Mouse (Mus musculus) gastrocnemius, postnatal 25 days (tissue): ENCODE measurements around the gene Lclat1. TPM values are rescaled to one million over a fixed set of nuclear protein-coding genes. Genes with fewer than 3 reads are reported as not detected.
"Not testable (repeated sequence)": the region's sequence is repeated elsewhere in the genome, so short reads cannot be mapped to it uniquely, and the experiment has no call there.

Source experiments
- DNase-seq: peaks from one replicate; pipeline ENCODE4 v3.0.0; 2022
- total RNA-seq, 2 experiments: library from RNA; stranded (reverse); gene quantifications; 1 replicate in 1 of 2; 2 replicates in 1 of 2; pipeline ENCODE4 v1.2.3; 2021

Gene Lclat1
- total RNA-seq, 2 experiments from 2014 or later = 12.6 to 14.9 TPM

DNA sequence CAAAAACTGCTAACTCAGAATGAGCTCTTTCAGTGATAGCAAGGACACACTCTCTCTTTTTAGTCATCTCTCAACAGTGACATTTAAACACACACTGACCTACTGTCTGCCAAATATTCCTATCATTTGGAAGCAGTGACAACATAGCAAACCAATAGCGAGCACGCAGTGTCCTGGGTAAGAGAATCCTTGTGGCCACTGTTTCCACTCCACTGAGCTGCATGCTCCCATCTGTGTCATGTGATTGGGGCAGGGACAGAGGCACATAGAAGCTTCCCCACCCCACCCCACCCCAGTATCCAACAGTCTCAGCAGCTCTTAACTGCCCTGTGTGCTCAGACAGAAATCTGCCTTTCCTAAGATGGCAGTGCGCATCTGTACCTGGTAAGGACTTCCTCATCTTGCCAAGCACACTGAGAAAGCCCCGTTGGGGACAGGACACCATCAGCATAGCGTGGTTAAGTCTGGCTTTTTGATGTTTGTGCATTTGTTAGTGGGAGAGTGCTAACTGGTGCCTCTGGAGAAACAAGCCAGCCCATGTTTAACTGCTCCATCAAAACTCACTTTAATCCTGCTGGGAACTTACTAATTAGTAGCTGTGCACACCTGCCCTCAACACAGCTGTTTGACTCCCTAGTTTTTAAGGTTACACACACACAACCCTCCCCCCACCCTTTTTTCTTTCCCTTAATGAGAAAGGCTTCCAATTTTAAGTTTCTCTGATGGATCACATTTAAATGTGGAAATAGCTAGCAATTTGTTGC is 133.5 kb downstream of the Lclat1 start:
- DNase-seq = no peak

DNA sequence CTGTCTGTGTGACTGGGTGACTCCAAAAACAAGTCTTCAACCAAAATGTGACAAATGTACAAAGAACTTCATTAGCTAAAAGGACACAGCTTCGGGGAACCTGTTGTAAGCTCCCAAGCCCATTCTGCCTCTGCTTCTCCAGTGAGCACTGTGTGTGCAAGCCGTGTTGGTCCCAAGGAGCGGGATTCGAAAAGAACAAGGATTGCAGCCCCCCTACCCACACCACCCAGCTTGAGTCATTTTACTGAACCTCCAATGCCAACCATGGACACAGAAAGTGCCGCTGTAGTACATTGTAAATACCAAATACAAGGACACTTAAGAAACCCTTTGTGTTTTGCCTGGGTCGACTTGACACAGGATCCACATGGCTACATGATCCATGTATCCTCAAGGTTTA is 135.9 kb downstream of the Lclat1 start:
- DNase-seq = no peak

DNA sequence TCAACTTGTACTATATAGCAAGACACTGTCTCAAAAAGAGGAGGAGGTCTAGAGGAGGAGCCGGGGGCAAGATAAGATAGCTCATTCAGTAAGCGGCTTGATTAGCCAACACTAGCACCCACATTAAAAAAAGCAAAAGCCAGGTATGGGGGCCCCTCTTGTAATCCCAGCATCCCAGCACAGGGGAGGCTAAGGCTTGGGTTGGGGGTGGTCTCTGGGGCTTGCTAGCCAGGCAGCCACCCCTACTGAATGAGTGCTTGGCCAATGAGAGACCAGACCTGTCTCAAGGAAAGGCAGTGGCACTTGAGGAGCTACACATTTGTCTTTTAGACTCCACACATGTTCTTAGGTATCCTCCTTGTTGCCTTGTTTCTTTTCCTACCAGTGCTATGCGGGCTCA is 136.8 kb downstream of the Lclat1 start:
- DNase-seq = no peak

DNA sequence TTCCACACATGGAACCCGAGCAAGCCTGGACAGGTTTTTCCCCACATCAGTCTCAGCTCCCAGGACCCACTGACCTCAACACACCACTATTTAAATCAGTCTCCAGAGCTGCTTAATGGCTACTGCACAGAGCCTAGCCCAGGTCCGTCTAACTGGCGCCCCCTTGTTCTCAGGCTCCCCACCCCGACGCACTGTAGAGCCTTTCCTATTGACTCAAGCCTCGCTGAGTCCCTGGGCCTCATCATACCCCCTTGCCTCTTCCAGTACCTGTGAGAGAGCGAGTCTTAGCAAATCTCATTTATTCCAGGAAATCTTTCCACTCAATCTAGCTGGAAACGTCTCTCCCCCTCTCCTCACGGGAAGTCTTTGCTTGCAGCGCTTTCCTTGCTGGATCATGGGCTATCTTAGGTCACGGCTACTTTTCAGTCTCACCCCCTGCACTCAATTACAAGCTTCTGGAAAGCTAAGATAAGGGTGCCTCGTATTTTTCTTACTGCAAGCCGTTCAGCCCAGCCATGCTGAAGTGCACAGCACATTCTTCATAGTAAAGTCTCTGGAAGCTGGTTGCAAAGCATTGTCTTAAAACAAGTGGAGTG is 137.4 kb downstream of the Lclat1 start:
- no peak for DNase-seq

DNA sequence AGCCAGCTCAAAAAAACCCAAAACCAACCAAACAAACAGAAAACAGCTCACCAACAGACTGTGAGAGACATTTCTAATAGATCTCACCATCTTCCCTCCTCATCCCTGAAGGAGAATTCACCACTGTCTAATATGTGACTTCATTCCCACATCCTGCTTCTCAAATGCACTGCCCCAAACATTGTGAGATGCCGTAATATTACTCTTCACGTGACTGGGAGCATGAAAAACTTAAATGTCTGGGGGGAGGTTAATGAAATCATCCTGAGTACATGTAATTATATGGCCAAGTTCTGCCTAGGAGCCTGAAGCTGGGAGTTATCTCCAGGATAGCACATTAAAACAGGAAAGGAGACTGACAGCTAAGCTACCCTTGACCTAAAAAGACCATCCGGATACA is 138.3 kb downstream of the Lclat1 start:
- no peak for DNase-seq

DNA sequence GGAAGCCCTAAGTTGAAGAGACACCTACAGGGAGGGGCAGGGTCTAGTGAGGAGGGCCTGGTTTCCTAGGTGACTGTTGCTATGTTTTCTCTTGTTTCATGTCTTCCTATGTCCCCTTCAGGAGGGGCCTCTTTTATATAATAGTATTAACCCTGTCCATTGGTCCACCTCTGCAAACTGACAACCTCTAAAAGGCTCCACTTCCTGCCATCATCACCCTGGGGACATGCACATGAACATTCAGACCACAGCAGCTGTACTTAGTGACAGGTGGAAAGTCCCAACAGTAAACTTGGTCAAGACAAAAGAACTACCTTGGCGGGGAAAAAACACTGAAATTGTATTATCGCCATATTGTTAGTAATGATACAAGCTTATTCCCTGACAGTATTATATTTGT is 139.1 kb downstream of the Lclat1 start:
- DNase-seq = no peak

DNA sequence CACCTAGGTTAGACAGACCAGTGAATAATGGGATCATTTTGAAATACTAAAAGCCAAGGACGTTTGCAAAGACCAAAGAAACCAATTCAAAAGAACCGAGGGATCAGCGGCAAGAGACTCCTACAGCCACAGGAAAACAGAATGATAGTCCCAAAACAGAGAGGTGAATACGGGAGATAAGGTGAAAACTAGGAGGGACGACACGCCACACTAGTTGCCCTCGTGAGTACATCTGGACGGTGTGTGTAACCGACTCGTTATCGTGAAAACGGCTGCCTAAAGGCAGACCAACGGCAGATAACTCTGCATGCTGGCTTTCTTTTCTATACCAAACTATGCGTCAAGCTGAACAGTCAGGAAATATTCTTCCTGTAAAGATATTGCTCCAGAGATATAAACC is 140.0 kb downstream of the Lclat1 start:
- no peak for DNase-seq

DNA sequence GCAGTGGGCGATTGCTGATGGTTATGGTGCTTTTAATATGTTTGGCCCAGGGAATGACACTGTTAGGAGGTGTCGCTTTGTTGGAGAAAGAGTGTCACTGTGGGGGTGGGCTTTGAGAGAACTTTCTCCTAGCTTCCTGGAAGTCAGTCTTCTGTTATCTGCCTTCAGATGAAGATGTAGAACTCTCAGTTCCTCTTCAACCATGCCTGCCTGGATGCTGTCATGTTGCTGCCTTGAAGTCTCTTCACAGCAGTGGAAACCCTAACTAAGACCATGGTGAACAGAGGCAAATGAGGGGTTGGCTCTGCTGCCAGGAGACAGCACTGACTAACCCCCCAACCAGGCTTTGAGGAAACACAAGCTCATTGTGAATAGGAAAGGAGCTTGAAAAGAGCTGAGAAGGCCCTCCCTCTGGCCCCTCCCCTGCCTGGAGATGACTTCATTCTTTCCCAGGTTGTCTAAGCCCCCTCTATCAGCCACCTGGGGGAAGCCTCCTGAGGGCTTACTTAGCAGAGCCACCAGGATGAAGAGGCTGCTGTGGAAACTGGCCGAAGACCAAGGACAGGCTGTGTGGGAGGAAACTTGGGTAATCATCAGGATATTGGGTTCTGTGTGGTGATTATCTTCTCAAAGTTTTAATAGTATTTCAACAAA is 142.8 kb downstream of the Lclat1 start:
- no peak for DNase-seq

DNA sequence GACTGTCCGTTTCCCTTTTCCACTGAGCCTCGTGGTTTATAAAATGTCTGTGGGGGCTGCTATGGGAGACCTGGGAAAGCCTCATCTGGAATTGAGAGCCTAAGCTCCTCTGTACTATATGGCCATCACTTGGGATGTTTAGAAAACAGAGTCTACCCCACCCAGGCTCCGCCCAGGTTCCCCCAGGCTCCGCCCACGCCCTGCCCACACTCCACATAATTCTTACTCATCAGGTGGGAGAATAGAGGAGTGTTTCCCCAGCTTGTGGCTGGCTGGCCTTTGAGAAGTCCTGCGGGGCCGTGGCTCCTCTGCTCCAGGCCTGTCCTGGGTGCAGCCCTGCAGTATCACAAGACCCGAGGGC is 143.3 kb downstream of the Lclat1 start:
- DNase-seq = no peak

DNA sequence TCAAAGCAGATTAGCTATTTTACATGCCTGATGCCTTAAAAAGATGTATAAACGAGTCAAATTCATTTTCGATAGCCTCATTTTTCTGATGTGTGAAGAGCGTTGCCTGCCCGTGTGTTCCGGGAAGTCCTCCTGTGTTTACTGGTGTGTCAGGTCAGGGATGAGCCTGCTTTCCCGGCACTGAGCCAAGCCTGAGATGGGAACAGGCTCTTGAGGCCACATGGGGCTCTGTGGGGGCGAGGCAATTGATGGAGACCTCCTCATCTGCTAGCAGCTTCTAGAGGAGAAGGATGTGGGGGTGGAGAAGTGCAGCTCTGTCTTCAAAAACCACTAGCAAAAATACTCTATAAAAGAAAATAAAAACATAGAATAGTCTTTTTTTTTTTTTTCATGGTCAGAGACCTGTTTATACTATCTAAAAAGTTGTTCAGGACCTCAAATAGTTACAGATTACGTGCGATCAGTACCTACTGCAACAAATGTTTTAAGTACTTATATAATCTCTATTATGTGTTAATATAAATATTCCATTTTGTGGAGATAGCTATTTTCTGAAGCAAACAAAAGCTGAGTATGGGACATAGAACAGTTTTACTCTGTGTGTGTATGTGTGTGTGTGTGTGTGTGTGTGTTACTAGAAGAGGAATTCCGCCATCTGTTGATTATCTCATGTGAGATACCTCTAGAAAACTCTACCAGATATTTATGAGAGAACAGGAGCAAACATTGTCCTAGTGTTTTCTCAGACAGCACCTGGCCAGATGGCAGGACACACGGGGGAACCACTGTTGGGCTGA is 144.2 kb downstream of the Lclat1 start:
- DNase-seq = no peak

DNA sequence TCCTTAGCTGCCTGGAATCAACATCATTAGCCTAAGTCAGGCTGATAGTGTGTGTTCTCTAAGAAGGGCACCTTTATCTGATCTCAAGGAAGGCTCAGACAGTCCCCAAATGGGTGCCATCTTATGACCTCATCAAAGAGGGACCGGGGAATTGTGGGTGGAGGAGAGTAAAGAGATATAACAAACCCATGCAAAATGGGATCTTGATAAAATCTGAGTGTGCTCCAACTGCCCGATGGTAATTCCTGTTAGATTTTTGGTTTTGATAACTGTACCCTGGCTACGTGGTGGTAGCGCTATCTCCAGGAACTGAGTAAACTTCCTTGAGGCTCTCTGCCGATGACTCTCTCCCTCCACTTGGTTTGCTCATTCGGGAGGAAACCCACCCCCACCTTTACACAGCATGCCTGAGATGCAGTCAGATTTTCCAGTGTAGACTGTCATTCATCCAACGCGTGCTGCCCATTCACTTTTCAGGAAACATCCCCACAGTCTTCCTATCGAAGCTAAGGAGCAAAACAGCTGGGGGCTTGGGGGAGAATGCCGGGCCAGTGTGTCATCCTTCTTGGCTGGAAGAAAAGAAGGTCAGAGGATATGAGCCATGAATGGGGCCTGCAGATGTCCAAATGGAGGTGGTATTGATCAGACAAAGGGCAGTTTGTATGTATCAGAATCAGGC is 145.6 kb downstream of the Lclat1 start:
- no peak for DNase-seq

DNA sequence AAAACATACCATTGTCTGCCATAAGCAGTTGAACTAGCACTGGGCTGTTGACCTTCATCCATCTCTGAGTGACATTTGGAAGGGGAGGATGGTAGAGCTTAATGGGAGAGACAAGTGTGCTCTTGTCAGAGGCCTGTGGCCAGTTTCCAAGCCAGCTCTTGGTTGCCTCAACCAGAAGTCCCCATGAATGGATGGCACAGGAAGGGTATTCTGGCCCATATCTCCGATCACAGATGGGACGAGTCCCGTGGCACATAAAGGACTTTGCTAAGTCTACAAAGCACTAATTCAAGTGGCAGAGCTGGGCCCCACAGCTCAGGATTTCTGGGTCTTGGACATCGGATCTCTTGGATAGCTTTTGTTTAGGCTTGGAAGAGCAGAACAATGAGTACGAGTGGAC is 148.0 kb downstream of the Lclat1 start:
- DNase-seq = no peak

DNA sequence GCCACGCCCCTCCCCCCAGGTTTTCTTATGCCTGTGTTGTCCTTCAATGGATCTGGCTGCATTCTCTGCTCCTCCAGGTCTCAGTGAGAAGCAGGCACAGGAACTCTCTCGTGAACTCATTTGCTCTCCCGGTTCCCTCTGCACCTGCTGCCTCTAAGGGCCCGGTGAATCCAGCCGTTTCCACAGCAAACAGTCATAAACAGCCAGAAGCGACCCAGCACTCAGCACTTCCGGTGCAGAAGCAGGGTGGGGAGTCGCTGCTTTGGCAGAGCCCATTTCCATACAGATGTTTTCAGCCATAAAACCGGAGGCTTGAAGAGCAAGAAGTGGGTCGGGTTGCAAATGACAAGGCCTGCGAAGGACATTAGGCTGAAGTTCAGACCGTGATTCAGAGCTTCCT is 150.8 kb downstream of the Lclat1 start:
- DNase-seq = peak; percentile 28

DNA sequence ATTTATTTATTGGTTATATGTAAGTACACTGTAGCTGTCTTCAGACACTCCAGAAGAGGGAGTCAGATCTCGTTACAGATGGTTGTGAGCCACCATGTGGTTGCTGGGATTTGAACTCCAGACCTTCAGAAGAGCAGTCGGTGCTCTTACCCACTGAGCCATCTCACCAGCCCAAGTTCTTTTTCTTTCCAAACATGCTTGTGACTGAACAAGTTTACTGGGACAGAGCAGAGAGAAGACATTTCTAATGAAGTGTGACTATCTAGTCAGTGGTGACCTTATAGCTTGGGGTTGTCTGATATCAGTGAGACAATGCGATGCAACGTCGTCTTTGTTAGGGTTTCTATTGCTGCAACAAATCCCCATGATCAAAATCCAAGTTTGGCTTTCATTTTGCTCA is 151.5 kb downstream of the Lclat1 start:
- not testable (repeated sequence) for DNase-seq

DNA sequence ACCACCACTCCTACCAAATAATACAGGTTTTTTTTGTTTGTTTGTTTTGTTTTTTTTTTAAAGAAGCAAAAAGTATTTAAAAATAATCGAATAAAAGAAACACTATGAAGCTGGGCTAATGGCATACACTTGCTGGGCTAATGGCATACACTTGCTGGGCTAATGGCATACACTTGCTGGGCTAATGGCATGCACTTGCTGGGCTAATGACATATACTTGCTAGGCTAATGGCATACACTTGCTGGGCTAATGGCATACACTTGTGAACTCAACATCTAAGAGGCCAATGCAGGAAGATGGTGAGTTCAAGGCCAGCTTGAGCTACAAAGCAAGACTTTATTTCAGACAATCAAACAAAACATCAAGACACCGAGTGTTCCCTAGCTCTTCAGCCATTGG is 154.8 kb downstream of the Lclat1 start:
- DNase-seq = no peak

DNA sequence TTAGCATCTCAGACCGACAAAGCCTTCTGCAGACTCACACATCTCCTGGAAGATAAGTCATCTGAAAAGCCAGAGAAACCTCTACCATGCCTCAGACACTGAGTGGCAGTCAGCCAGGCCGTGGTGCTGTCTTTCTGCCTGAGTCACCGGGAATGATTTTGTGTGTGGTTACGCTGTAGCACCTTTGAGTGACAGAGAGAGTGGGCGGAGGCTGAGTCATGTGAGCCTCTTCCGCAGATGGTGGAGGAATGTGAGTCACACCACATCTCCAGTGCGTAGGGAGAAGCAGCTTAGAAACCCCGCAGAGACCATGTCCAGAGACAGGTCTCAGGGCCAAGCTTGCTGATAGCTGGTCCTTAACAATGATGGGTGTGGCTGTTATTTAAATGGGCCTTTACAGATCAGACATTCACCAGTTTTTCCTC is 155.3 kb downstream of the Lclat1 start:
- no peak for DNase-seq

DNA sequence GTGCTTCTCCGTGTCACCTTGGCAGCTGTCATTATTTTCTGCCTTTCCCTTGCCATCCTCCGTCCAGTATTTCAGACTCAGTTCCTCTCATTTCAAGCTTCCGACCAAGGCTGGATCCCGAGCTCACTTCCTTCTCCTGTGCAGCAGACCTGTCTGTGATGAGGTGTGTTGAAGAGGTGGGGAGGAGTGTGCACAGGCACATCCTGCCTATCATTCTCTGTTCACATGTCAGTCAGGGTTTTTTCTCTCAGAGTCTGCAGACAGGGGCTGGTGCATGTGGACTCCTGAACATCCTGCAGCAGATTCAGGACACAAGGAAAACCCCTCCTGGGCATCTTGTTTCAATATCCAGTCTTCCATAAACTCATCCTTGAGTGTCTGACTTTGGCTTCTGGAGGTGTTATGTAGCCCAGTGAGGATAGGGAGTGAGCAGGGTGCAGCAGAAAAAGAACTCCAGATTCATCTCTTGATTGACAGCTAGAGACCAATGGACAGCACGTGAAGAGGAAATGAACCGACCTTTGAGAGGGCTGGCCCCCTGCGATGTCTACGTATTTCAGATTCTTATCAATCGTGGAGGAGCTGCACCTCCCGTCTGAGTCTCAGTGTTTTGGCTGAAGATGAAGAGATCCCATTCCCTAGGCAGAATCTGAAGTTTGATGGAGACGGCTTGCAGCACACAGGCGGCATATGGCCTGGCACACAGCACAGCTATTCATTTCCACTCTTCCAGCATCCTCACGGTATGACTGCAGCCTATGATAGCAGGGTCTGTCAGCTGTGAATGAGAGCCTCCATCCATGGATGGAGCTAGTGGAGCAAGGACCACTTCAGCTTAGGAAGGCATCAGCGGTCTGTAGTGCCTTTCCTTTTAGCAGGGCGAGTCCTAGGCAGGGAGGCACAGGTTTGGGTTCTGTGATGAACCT is 163.3 kb downstream of the Lclat1 start:
- DNase-seq = no peak

DNA sequence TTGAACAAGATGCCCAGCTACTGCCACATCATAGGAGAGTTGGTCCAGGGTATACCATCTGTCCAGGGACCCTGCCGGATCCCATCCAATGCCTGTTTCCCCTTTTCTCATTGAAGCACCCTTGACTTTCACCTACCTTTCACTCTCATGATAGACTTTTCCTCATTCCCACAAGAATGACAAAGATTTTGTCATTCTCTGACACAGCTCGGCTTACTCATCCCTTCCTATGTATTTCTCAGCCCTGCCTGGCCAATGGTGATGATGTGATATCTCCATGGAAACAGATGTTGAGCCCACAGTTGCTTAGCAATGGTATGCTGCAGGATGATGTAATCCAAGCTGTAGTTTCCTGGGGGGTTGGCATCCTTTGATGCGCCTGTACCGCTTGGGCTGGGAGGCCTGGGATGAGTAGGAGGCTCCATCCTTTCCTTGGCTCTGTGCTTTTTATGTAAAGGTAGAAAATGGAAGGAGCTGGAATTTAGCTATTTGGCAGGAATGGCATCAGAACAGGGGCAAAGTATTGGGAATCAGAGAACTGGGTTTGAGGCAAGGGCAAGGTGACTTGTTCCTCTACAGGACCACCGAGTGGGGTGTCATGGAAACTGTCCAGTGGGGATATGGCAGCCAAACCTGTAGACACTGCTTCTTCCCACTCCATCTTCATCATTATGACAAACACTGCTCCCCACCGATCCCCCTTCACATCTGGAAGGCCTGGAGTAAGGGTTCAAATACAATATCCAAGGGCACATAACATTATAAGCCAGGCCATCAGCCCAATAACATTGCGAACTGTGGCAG is 164.2 kb downstream of the Lclat1 start:
- no peak for DNase-seq

DNA sequence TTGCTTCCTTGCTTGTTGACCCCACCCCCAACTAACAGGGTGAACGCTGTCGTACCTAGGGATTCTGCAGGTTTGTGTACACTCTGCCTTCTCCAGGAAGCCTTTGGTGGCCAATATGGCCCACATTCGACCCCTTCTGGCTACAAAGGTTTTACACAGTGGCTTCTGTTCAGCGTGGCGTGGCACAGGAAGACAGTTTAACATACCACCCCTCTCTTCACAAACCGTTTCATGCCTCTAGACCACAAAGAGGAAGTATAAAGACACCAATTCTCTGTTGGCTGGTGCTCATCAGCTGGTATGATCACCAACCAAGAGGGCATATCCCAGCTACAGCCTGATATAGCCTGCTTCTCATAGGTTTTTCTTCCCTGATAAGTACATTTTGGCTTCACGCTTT is 166.0 kb downstream of the Lclat1 start:
- DNase-seq = no peak

DNA sequence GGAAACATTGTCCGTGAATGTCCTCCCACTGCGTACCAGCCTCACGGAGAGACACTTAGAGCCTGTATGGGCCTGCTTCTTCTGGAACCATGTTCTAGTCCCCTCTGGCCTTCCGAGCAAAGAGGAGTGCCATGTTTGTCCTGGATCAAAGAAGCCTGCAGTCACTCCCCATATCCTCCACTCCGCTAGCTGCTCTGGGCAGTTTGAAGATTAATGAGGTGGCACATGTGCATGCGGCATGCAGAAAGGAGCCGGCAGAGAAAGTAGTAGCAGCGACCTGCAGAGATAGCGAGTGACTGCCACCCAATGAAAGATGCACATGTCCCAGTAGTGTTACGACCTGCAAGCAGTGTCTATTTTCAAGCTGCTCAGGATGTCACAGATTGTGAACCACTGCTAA is 167.3 kb downstream of the Lclat1 start:
- no peak for DNase-seq
